Mouse (Mus musculus): Measurements from ENCODE around the gene Kcnc1. TPM values are rescaled to one million over a fixed set of nuclear protein-coding genes. Genes with fewer than 3 reads are reported as not detected.

Gene Kcnc1
- 0.27 and 0.50 TPM in 2 replicates for polyA plus RNA-seq (2015; fragmentation: Nextera tagmentation; extraction: Ambion mirVana)

- Histone ChIP-seq H3K4me2 (ENCODE audit: low read depth, low read length) (peak within 1 kb of the TSS; percentile 90), H3K27me3 (replicated peaks; ENCODE audit: control insufficient read depth, insufficient read depth, low read length) (peaks cover 53% of the 10 kb centered on the region), H3K4me3 (ENCODE audit: low read length) (peak within 1 kb of the TSS; percentile 50), H3K9me3 (ENCODE audit: control insufficient read depth, low read length) (no peaks in the 10 kb centered on the region), H3K36me3 (ENCODE audit: control insufficient read depth, insufficient read depth, low read length) (no peaks in the 10 kb centered on the region), H3K27ac (ENCODE audit: low read length) (no peak within 1 kb of the TSS), H3K4me1 (ENCODE audit: control insufficient read depth, insufficient read depth, low read length) (peaks cover 15% of the 10 kb centered on the region), H3K9ac (ENCODE audit: low read depth, low read length) (peak within 1 kb of the TSS; percentile 32; the same call in 1 of the 2 replicates)
- ATAC-seq: peak; percentile 83
- WGBS: under 1% methylated on average over 85 of the region's 93 CpGs
These were observed at the start of gene Kcnc1 for GRCm38 (mm10) chr7:46396231-46396927. Gene Kcnc1 (plus strand): TSS chr7:46396497.

DNA sequence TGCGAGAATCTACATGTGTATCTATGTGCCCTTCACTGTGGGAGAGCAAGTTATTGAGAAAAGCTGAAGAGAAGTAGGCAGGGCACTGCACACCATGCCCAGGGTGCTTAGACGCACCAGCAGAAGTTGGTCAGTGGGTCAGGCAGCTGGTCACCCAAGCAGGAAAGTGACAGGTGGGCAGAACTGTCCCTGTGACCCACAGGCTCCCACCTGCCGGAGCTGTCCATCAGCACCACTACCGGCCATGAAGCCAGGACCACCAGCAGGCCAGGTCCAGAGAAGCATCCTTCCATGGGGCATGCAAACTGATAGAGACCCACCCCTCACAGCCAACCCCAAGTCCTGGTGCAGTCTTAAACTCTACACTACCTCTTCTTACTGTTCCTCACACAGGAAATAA is 48.6 kb upstream of the Kcnc1 start:
- H3K27me3 ChIP-seq (replicated peaks; ENCODE audit: control insufficient read depth, insufficient read depth, low read length): peaks cover 26% of the 10 kb centered on the region
- H3K9ac ChIP-seq (ENCODE audit: low read depth, low read length): no peak overlapping the region
- H3K4me2 ChIP-seq (ENCODE audit: low read depth, low read length): no peak overlapping the region
- no peaks in the 10 kb centered on the region for H3K36me3 ChIP-seq (ENCODE audit: control insufficient read depth, insufficient read depth, low read length)
- no peak overlapping the region for H3K27ac ChIP-seq (ENCODE audit: low read length)
- ATAC-seq: no peak
- H3K4me1 ChIP-seq (ENCODE audit: control insufficient read depth, insufficient read depth, low read length): no peaks in the 10 kb centered on the region
- H3K4me3 ChIP-seq (ENCODE audit: low read length): no peak overlapping the region
- 62% methylated on average over 4 of the region's 4 CpGs for WGBS
- no peaks in the 10 kb centered on the region for H3K9me3 ChIP-seq (ENCODE audit: control insufficient read depth, low read length)

- ATAC-seq: no peak
- H3K27me3 ChIP-seq (replicated peaks; ENCODE audit: control insufficient read depth, insufficient read depth, low read length): peaks cover 26% of the 10 kb centered on the region
These were observed 47.5 kb upstream of the Kcnc1 start for GRCm38 (mm10) chr7:46348813-46349212.

GRCm38 (mm10) chr7:46350119-46350702 is 46.1 kb upstream of the Kcnc1 start:
- Histone ChIP-seq H3K9ac (ENCODE audit: low read depth, low read length) (no peak overlapping the region), H3K4me2 (ENCODE audit: low read depth, low read length) (no peak overlapping the region), H3K4me3 (ENCODE audit: low read length) (no peak overlapping the region), H3K9me3 (ENCODE audit: control insufficient read depth, low read length) (no peaks in the 10 kb centered on the region), H3K4me1 (ENCODE audit: control insufficient read depth, insufficient read depth, low read length) (no peaks in the 10 kb centered on the region), H3K36me3 (ENCODE audit: control insufficient read depth, insufficient read depth, low read length) (no peaks in the 10 kb centered on the region), H3K27me3 (replicated peaks; ENCODE audit: control insufficient read depth, insufficient read depth, low read length) (peaks cover 26% of the 10 kb centered on the region), H3K27ac (ENCODE audit: low read length) (no peak overlapping the region)
- WGBS: 45% methylated on average over 9 of the region's 9 CpGs
- ATAC-seq: no peak

More at GRCm38 (mm10) chr7:46348813-46349212, 47.5 kb upstream of the Kcnc1 start:
- no peaks in the 10 kb centered on the region for H3K36me3 ChIP-seq (ENCODE audit: control insufficient read depth, insufficient read depth, low read length)
- H3K4me2 ChIP-seq (ENCODE audit: low read depth, low read length): no peak overlapping the region
- no peak overlapping the region for H3K4me3 ChIP-seq (ENCODE audit: low read length)
- no peaks in the 10 kb centered on the region for H3K9me3 ChIP-seq (ENCODE audit: control insufficient read depth, low read length)
- H3K27ac ChIP-seq (ENCODE audit: low read length): no peak overlapping the region
- no peaks in the 10 kb centered on the region for H3K4me1 ChIP-seq (ENCODE audit: control insufficient read depth, insufficient read depth, low read length)
- 3% methylated on average over 34 of the region's 36 CpGs for WGBS
- no peak overlapping the region for H3K9ac ChIP-seq (ENCODE audit: low read depth, low read length)

DNA sequence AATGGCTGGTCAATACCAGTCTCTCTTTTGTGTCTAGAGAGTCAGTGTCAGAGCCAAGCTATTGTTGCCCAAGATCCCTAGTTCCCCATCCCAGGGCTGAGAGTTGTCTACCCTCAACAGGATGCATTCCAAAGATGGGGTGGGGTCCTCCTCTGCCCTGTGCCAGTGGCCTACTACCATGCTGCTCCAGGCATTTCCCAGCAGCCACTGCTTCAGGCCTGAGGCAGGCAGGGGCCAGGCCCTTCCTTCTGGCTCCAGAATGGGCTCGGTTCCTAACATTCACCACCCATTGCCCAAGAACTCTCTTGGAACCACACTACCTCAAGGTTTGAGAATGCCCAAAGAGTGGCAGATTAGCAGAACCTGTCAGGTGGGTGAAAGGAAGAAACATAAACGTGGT is 43.5 kb upstream of the Kcnc1 start:
- H3K4me1 ChIP-seq (ENCODE audit: control insufficient read depth, insufficient read depth, low read length): no peaks in the 10 kb centered on the region
- H3K36me3 ChIP-seq (ENCODE audit: control insufficient read depth, insufficient read depth, low read length): no peaks in the 10 kb centered on the region
- no peak overlapping the region for H3K27ac ChIP-seq (ENCODE audit: low read length)
- H3K27me3 ChIP-seq (replicated peaks; ENCODE audit: control insufficient read depth, insufficient read depth, low read length): peaks cover 23% of the 10 kb centered on the region
- WGBS: 65% methylated on average over 2 of the region's 2 CpGs
- no peak for ATAC-seq
- no peak overlapping the region for H3K9ac ChIP-seq (ENCODE audit: low read depth, low read length)
- no peaks in the 10 kb centered on the region for H3K9me3 ChIP-seq (ENCODE audit: control insufficient read depth, low read length)
- no peak overlapping the region for H3K4me3 ChIP-seq (ENCODE audit: low read length)
- H3K4me2 ChIP-seq (ENCODE audit: low read depth, low read length): no peak overlapping the region

DNA sequence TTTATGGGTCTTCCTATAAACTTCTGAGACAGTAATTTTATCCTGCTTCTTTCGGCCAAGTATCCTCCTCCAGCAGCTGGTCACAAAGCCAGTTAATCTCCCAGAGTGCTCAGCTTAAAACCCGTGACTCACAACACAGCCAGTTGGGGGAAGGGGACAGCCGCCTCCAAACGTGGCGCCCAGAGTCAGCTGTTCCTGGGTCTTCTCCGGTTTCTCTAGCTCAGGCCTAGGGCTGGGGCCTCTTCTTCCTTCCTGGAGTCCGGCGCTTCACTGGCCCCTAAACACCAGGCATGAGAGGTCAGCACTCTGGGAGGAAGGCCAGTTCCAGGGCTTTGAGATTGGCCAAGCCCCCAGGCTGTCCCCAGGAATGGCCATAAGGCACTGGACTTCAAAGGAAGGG is 43.1 kb upstream of the Kcnc1 start:
- H3K4me2 ChIP-seq (ENCODE audit: low read depth, low read length): no peak overlapping the region
- H3K27me3 ChIP-seq (replicated peaks; ENCODE audit: control insufficient read depth, insufficient read depth, low read length): peaks cover 19% of the 10 kb centered on the region
- no peak overlapping the region for H3K4me3 ChIP-seq (ENCODE audit: low read length)
- no peaks in the 10 kb centered on the region for H3K4me1 ChIP-seq (ENCODE audit: control insufficient read depth, insufficient read depth, low read length)
- no peak overlapping the region for H3K9ac ChIP-seq (ENCODE audit: low read depth, low read length)
- no peaks in the 10 kb centered on the region for H3K9me3 ChIP-seq (ENCODE audit: control insufficient read depth, low read length)
- 56% methylated on average over 8 of the region's 8 CpGs for WGBS
- no peak for ATAC-seq
- H3K36me3 ChIP-seq (ENCODE audit: control insufficient read depth, insufficient read depth, low read length): no peaks in the 10 kb centered on the region
- H3K27ac ChIP-seq (ENCODE audit: low read length): no peak overlapping the region

- no peak overlapping the region for H3K27ac ChIP-seq (ENCODE audit: low read length)
- 31% methylated on average over 4 of the region's 4 CpGs for WGBS
- no peaks in the 10 kb centered on the region for H3K9me3 ChIP-seq (ENCODE audit: control insufficient read depth, low read length)
- no peaks in the 10 kb centered on the region for H3K4me1 ChIP-seq (ENCODE audit: control insufficient read depth, insufficient read depth, low read length)
- no peak overlapping the region for H3K9ac ChIP-seq (ENCODE audit: low read depth, low read length)
- H3K4me2 ChIP-seq (ENCODE audit: low read depth, low read length): no peak overlapping the region
- peaks cover 13% of the 10 kb centered on the region for H3K27me3 ChIP-seq (replicated peaks; ENCODE audit: control insufficient read depth, insufficient read depth, low read length)
- ATAC-seq: no peak
- H3K36me3 ChIP-seq (ENCODE audit: control insufficient read depth, insufficient read depth, low read length): no peaks in the 10 kb centered on the region
- H3K4me3 ChIP-seq (ENCODE audit: low read length): no peak overlapping the region
These were observed 42.4 kb upstream of the Kcnc1 start for GRCm38 (mm10) chr7:46353875-46354274.

GRCm38 (mm10) chr7:46361776-46362175 is 34.5 kb upstream of the Kcnc1 start:
- ATAC-seq: no peak
- Histone ChIP-seq H3K4me3 (ENCODE audit: low read length) (no peak overlapping the region), H3K4me1 (ENCODE audit: control insufficient read depth, insufficient read depth, low read length) (no peaks in the 10 kb centered on the region), H3K36me3 (ENCODE audit: control insufficient read depth, insufficient read depth, low read length) (no peaks in the 10 kb centered on the region), H3K27ac (ENCODE audit: low read length) (no peak overlapping the region), H3K9me3 (ENCODE audit: control insufficient read depth, low read length) (no peaks in the 10 kb centered on the region), H3K9ac (ENCODE audit: low read depth, low read length) (no peak overlapping the region), H3K4me2 (ENCODE audit: low read depth, low read length) (no peak overlapping the region), H3K27me3 (replicated peaks; ENCODE audit: control insufficient read depth, insufficient read depth, low read length) (no peaks in the 10 kb centered on the region)

- Histone ChIP-seq H3K36me3 (ENCODE audit: control insufficient read depth, insufficient read depth, low read length) (no peaks in the 10 kb centered on the region), H3K4me3 (ENCODE audit: low read length) (no peak overlapping the region), H3K4me1 (ENCODE audit: control insufficient read depth, insufficient read depth, low read length) (no peaks in the 10 kb centered on the region), H3K9me3 (ENCODE audit: control insufficient read depth, low read length) (no peaks in the 10 kb centered on the region), H3K9ac (ENCODE audit: low read depth, low read length) (no peak overlapping the region), H3K27me3 (replicated peaks; ENCODE audit: control insufficient read depth, insufficient read depth, low read length) (no peaks in the 10 kb centered on the region), H3K27ac (ENCODE audit: low read length) (no peak overlapping the region), H3K4me2 (ENCODE audit: low read depth, low read length) (no peak overlapping the region)
- 47% methylated on average over 5 of the region's 5 CpGs for WGBS
- no peak for ATAC-seq
These were observed 32.1 kb upstream of the Kcnc1 start for GRCm38 (mm10) chr7:46364154-46364553.

Measured in intestine, embryonic 16.5 days (tissue).